Mouse (Mus musculus) left cerebral cortex, postnatal 4 days (tissue): ENCODE results near the gene Tmem143. TPM values are rescaled to one million over a fixed set of nuclear protein-coding genes. Genes with fewer than 3 reads are reported as not detected.
"Not testable (repeated sequence)": the region's sequence is repeated elsewhere in the genome, so short reads cannot be mapped to it uniquely, and the experiment has no call there.

ENCODE experiments used
- DNase-seq: peaks from one replicate; pipeline ENCODE4 v3.0.0-alpha.2; 2022
- intact Hi-C: fragments of 180-260 bp; cut with DNase I; formaldehyde crosslinking; loops from one replicate; pipeline ENCODE4 v1.15.1; 2025
- total RNA-seq, 2 experiments: library from RNA; stranded (reverse); gene quantifications; 2 replicates each; pipeline ENCODE4 v1.2.3; 2021

The Tmem143 gene
- total RNA-seq, 2 experiments from 2014 or later: 16.8 to 19.7 TPM

- DNase-seq: no peak
- intact Hi-C loops: no loop called here
Measured at GRCm38 (mm10) chr7:45921242-45921621, 24.5 kb downstream of the Tmem143 start, which contains the start of gene Emp3. Gene Emp3, minus strand, starts transcription at chr7:45921404.

GRCm38 (mm10) chr7:45921950-45922600, 25.3 kb downstream of the Tmem143 start:
- DNase-seq: no peak
- intact Hi-C loops: no loop called here

DNA sequence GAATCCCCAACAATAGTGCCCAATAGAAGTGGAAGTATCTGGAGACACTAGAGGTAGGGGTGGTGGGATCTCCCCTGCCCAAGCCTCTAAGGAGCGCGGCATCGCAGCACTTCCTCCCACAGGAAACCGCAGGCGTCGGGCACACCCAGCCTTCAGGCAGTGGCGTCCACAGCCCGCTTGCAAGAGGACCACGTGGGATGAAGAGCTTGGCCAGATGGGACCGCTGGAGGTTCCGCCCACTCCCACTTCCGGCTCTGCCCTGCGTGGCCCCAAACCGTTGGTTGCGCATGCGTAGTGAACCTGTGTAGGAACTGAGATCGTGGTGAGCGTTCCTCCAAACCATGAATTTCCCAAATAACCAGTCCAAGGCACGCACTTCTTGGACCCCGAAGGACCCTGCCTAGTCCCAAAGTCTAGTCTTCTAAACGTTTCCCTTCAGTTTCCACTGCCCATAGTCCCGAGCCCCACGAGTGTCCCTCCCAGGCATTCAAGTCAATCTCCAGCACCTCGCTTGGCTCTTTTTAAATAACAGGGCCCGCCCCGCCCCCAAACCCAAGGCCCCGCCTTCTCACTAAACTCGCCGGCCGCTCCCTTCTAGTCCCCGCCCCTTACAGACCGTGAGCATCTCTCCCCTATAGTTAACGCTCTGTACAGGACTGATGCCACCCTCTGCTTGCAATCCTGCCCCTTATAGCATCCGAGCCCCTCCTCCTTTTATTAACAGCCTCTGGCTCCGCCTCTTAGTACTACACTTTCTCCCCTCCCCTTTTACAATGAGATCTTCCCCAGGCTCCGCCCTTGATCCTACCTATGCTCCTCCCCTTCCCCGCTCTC, 26.4 kb downstream of the Tmem143 start:
- intact Hi-C loops: no loop called here

DNA sequence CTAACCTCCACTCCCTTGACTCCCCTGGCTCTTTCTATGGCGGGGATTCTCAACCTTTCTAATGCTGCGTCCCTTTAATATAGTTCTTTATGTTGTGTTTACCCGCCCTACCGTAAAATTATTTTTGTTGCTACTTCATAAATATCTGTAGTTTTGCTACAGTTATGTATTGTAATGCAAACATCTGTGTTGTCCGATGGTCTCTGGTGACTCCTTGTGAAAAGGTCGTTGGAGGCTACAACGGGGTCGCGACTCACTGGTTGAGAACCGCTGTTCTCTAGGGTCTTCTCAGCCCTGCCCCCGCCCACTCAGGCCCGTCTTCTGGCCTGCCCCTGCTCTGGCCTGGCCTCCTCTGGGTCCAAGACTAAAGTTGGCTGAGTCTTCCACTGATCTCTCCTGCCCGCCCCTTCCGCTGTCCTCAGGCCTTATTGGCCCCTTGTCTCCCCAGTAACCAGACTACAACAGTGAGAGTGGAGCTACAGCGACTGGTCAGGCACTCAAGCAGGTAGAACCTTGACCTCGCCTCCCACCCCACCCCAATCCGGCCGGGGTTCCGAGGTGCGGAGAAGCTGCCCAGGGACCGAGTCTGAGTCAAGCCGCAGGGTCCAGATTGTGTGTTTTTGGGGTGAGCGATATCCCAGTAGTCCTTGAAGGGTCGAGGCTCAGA, 27.2 kb downstream of the Tmem143 start, which contains the start of gene Ccdc114:
Ccdc114 (plus strand) TSS at position 311 of the 667 bp plus-strand sequence.
- intact Hi-C loops: no loop called here
- DNase-seq: peak; percentile 50

More for the DNA sequence above, 26.4 kb downstream of the Tmem143 start:
- DNase-seq: peak; percentile 94

GRCm38 (mm10) chr7:45924429-45924816, 27.7 kb downstream of the Tmem143 start:
- intact Hi-C loops: no loop called here
- DNase-seq: no peak

GRCm38 (mm10) chr7:45928626-45929295, 32.0 kb downstream of the Tmem143 start:
- intact Hi-C loops: no loop called here
- DNase-seq: peak; percentile 56

DNA sequence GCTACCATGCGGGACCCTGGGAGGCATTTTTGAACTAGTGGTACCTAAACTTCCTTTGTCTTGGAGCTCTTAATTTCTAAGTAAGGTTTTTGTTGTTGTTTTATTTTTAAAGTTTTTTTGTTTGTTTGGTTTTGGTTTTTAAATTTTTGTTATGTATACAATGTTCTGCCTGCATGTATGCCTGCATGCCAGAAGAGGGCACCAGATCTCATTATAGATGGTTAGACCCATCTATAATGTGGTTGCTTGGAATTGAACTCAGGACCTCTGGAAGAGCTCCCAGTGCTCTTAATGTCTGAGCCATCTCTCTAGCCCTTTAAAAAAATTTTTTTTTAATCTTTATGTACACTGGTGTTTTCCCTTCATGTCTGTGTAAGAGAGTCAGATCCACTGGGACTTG, 32.9 kb downstream of the Tmem143 start:
- intact Hi-C loops: loop anchor here (10.0 kb wide), 1 partner anchor 185 kb away; no protein-coding TSS in a partner anchor
- DNase-seq: no peak

GRCm38 (mm10) chr7:45933766-45934165, 37.0 kb downstream of the Tmem143 start:
- not testable (repeated sequence) for DNase-seq
- intact Hi-C loops: loop anchor here (10.0 kb wide), 1 partner anchor 189 kb away; no protein-coding TSS in a partner anchor

- intact Hi-C loops: loop anchor here (10.0 kb wide), 1 partner anchor 190 kb away; no protein-coding TSS in a partner anchor
- peak; percentile 65 for DNase-seq
Measured at GRCm38 (mm10) chr7:45935114-45935513, 38.4 kb downstream of the Tmem143 start.

GRCm38 (mm10) chr7:45939836-45940235, 43.1 kb downstream of the Tmem143 start:
- intact Hi-C loops: loop anchor here (10.0 kb wide), 1 partner anchor 195 kb away; no protein-coding TSS in a partner anchor
- no peak for DNase-seq

DNA sequence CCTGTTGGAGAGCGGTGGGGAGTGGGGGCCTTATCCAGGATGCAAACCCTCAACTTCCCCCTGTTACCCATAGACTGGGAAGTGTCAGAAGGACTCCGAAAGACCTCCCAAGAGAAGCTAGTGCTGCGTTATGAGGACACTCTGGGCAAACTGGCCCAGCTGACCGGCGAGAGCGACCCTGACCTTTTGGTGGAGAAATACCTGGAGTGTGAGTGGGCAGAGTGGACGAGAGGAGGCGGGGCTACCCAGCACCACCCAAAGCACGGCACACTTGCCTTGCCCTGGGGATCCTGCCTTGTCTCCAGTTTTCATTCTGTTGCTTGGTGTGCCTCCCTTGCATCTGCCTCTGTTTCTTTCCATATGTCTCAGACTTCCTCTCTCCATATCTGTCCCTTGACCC, 45.2 kb downstream of the Tmem143 start:
- DNase-seq: no peak
- intact Hi-C loops: no loop called here

GRCm38 (mm10) chr7:45943280-45943679, 46.5 kb downstream of the Tmem143 start:
- DNase-seq, intact Hi-C loops: not testable (repeated sequence)

- intact Hi-C loops: loop anchor here (5.0 kb wide), 1 partner anchor 58 kb away; no protein-coding TSS in a partner anchor
- no peak for DNase-seq
Measured at GRCm38 (mm10) chr7:45949061-45949460, 52.3 kb downstream of the Tmem143 start.

DNA sequence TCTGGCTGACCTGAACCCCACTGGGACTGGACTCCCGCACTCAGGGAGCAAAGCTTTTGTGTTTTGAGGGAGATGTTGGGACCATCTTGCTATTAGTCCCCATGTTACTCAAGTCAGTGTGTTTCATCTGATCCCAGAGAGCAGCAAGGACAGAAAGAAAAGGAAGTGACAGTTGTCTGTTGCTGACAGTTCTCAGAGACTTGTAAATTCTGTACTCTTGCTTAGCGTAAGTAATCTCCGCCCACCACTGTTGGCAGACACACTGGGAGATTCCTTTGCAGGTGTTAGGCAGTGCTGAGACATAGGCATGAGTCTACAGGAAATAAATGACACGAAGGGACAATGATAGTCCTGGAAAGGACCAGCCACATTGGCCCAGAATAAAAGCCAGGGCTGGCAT, 59.9 kb downstream of the Tmem143 start:
- DNase-seq: no peak
- intact Hi-C loops: no loop called here

Other genes starting within 250 kb of the Tmem143 start
- not detected for gene Fut2, start 230.5 kb upstream of the Tmem143 start, total RNA-seq
- gene Ntn5, start 212.9 kb upstream of the Tmem143 start, total RNA-seq: under 1 TPM in 1 of 2 experiments, not detected in 1; 0.34 TPM
- under 1 TPM; 0.18 to 0.20 TPM for gene Sec1, start 202.5 kb upstream of the Tmem143 start, total RNA-seq
- gene Car11, start 197.1 kb upstream of the Tmem143 start, total RNA-seq: 100 to 1,000 TPM; 136 to 144 TPM
- gene Dbp, start 191.9 kb upstream of the Tmem143 start, total RNA-seq: 10 to 100 TPM; 19.1 to 22.2 TPM
- gene Rpl18, start 181.5 kb upstream of the Tmem143 start, total RNA-seq: 100 to 1,000 TPM; 640 to 672 TPM
- gene Sphk2, start 178.9 kb upstream of the Tmem143 start, total RNA-seq: 10 to 100 TPM; 23.6 to 24.6 TPM
- 1 to 10 TPM in 1 of 2 experiments, under 1 TPM in 1; 0.62 to 1.1 TPM for gene Fam83e, start 175.7 kb upstream of the Tmem143 start, total RNA-seq
- not detected for gene Spaca4, start 171.1 kb upstream of the Tmem143 start, total RNA-seq
- 100 to 1,000 TPM; 304 to 352 TPM for gene Lmtk3, start 113.2 kb upstream of the Tmem143 start, total RNA-seq
- 1 to 10 TPM; 4.9 to 5.5 TPM for gene Sult2b1, start 112.3 kb upstream of the Tmem143 start, total RNA-seq
- gene Cyth2, start 82.4 kb upstream of the Tmem143 start, total RNA-seq: 100 to 1,000 TPM; 249 TPM
- gene Kcnj14, start 72.2 kb upstream of the Tmem143 start, total RNA-seq: 1 to 10 TPM; 1.6 to 2.1 TPM
- 10 to 100 TPM; 31.8 to 35.5 TPM for gene Grwd1, start 66.0 kb upstream of the Tmem143 start, total RNA-seq
- 100 to 1,000 TPM in 1 of 2 experiments, 10 to 100 TPM in 1; 98.9 to 109 TPM for gene Kdelr1, start 24.2 kb upstream of the Tmem143 start, total RNA-seq
- gene Grin2d, start 18.6 kb upstream of the Tmem143 start, total RNA-seq: 10 to 100 TPM; 31.9 to 39.5 TPM
- gene Syngr4, start 227 bp upstream of the Tmem143 start, total RNA-seq: under 1 TPM in 1 of 2 experiments, not detected in 1; 0.52 TPM
- 10 to 100 TPM in 1 of 2 experiments, 1 to 10 TPM in 1; 6.9 to 13.4 TPM for gene Emp3, start 24.5 kb downstream of the Tmem143 start, total RNA-seq
- gene Ccdc114, start 27.1 kb downstream of the Tmem143 start, total RNA-seq: 1 to 10 TPM; 1.9 to 2.4 TPM
- 1 to 10 TPM; 2.1 to 3.0 TPM for gene Abcc6, start 133.4 kb downstream of the Tmem143 start, total RNA-seq
- 10 to 100 TPM; 83.3 to 92.5 TPM for gene Nomo1, start 136.8 kb downstream of the Tmem143 start, total RNA-seq
- gene Kcnj11, start 203.8 kb downstream of the Tmem143 start, total RNA-seq: 10 to 100 TPM; 11.8 to 12.8 TPM